In genomic region chr10:111592416-111593149, GRCm38 (mm10) we compare ENCODE assay signal across 26 mouse cellular contexts.
A peak's percentile ranks its signal among the peaks of the same experiment; 100 is the strongest.
DNase-seq lines count a peak whose midpoint lies in the region; ATAC-seq and TF ChIP-seq lines count a peak whose summit lies in the region.
"Had no signal": no experiment of that assay in that cellular context is flagged by ENCODE, and none has a peak within 500 bp of the region (broad histone marks: within the 10 kb centered on the region; RNA-seq: fewer than 3 reads in every experiment).

No protein-coding gene starts in this region.

- POLR2A ChIA-PET in Patski (lab: Charles Lee), result interaction anchor here (1.2 kb wide), 1 partner anchor 30 kb away, joined by 3 read pairs; no protein-coding TSS in a partner anchor

- CTCF ChIA-PET in Patski (lab: Charles Lee), result interaction anchor here (0.7 kb wide), 1 partner anchor 400 kb away, joined by 3 read pairs; no protein-coding TSS in a partner anchor

- WGBS in limb, embryonic 12.5 days, result 38% methylated on average over 2 of the region's 2 CpGs
- 56% methylated on average over 2 of the region's 2 CpGs for WGBS in forebrain, embryonic 13.5 days
- WGBS in intestine, embryonic 15.5 days, result 92% methylated on average over 2 of the region's 2 CpGs

- H3K4me2 ChIP-seq in limb, embryonic 12.5 days, result no peak overlapping the region
- H3K4me2 ChIP-seq in forebrain, embryonic 13.5 days, result no peak overlapping the region
- H3K4me2 ChIP-seq in intestine, embryonic 15.5 days (replicated peaks), result no peak overlapping the region
- H3K4me2 ChIP-seq: heart, embryonic 13.5 days; hindbrain, embryonic 13.5 days had no signal

- H3K4me3 ChIP-seq in limb, embryonic 12.5 days (replicated peaks), result no peak overlapping the region
- no peak overlapping the region for H3K4me3 ChIP-seq in forebrain, embryonic 13.5 days
- H3K4me3 ChIP-seq in intestine, embryonic 15.5 days (replicated peaks), result no peak overlapping the region
- H3K4me3 ChIP-seq: forebrain, embryonic 10.5 days; heart, embryonic 13.5 days; hindbrain, embryonic 13.5 days had no signal

- no peak overlapping the region for H3K9ac ChIP-seq in limb, embryonic 12.5 days (replicated peaks)
- H3K9ac ChIP-seq in forebrain, embryonic 13.5 days, result no peak overlapping the region
- no peak overlapping the region for H3K9ac ChIP-seq in intestine, embryonic 15.5 days
- H3K9ac ChIP-seq: forebrain, postnatal 0 days; heart, embryonic 13.5 days; hindbrain, embryonic 13.5 days had no signal

- peak; percentile 73 for ATAC-seq in Patski
- ATAC-seq in limb, embryonic 12.5 days (ENCODE audit: insufficient number of reproducible peaks, insufficient read depth, low FRiP score, low TSS enrichment, low read depth), result peak; percentile 38; the same call in 1 of the 2 replicates
- ATAC-seq in forebrain, embryonic 13.5 days, result no peak
- ATAC-seq in intestine, embryonic 15.5 days, result no peak
- ATAC-seq: activated CD4-positive, CD25-positive, alpha-beta regulatory T cell, adult 4 months; CD4-positive, CD25-positive, alpha-beta regulatory T cell, adult 4 months; forebrain, embryonic 14.5 days; forebrain, postnatal 0 days; hindbrain, embryonic 16.5 days; intestine, embryonic 16.5 days had no signal

- in situ Hi-C loops in Patski (cut with MboI; ENCODE audit: low pct_unique_long_range_greater_than_20kb), result no loop called here

- DNase-seq in ES-CJ7 (ENCODE audit: low read depth, low spot score), result peak; percentile 94
- DNase-seq in Patski (ENCODE audit: low read depth, low spot score), result no peak
- DNase-seq in ZHBTc4 (ENCODE audit: low read depth, low spot score), result peak; percentile 89
- DNase-seq in cerebellum, postnatal 4 days (ENCODE audit: low spot score in 2 of 2), result no peak
- DNase-seq: adrenal gland, adult 8-10 months; adrenal gland, postnatal 25 days; cerebellum, adult 11-12 months; cerebellum, adult 8-10 months; cerebellum, postnatal 10 days; cerebellum, postnatal 36 days; forebrain, postnatal 0 days; gastrocnemius, postnatal 10 days; gastrocnemius, postnatal 36 days; kidney, adult 18-20 months; kidney, adult 9 months had no signal

- H3K36me3 ChIP-seq in limb, embryonic 12.5 days, result no peaks in the 10 kb centered on the region
- H3K36me3 ChIP-seq in forebrain, embryonic 13.5 days (ENCODE audit: poor library complexity, severe bottlenecking), result no peaks in the 10 kb centered on the region
- H3K36me3 ChIP-seq in intestine, embryonic 15.5 days, result no peaks in the 10 kb centered on the region
- H3K36me3 ChIP-seq: forebrain, embryonic 10.5 days; heart, embryonic 13.5 days; hindbrain, embryonic 13.5 days had no signal

- H3K27ac ChIP-seq in limb, embryonic 12.5 days, result no peak overlapping the region
- H3K27ac ChIP-seq in forebrain, embryonic 13.5 days, result no peak overlapping the region
- H3K27ac ChIP-seq in intestine, embryonic 15.5 days, result no peak overlapping the region
- H3K27ac ChIP-seq: forebrain, embryonic 10.5 days; heart, embryonic 13.5 days; hindbrain, embryonic 13.5 days had no signal

- peaks cover 14% of the 10 kb centered on the region for H3K4me1 ChIP-seq in limb, embryonic 12.5 days (replicated peaks)
- H3K4me1 ChIP-seq in forebrain, embryonic 13.5 days, result no peaks in the 10 kb centered on the region
- H3K4me1 ChIP-seq in intestine, embryonic 15.5 days (replicated peaks), result peaks cover 14% of the 10 kb centered on the region

- H3K9me3 ChIP-seq in limb, embryonic 12.5 days, result no peaks in the 10 kb centered on the region
- no peaks in the 10 kb centered on the region for H3K9me3 ChIP-seq in forebrain, embryonic 13.5 days (replicated peaks)
- no peaks in the 10 kb centered on the region for H3K9me3 ChIP-seq in intestine, embryonic 15.5 days
- H3K9me3 ChIP-seq: heart, embryonic 13.5 days; hindbrain, embryonic 13.5 days had no signal

- TF ChIP-seq CTCF in Patski (IDR thresholded peaks at IDR 0.05), result no peak

- H3K27me3 ChIP-seq in Patski, result no peaks in the 10 kb centered on the region
- H3K27me3 ChIP-seq in limb, embryonic 12.5 days, result no peaks in the 10 kb centered on the region
- H3K27me3 ChIP-seq in forebrain, embryonic 13.5 days, result no peaks in the 10 kb centered on the region
- H3K27me3 ChIP-seq in intestine, embryonic 15.5 days (replicated peaks), result no peaks in the 10 kb centered on the region
- H3K27me3 ChIP-seq: heart, embryonic 13.5 days; hindbrain, embryonic 13.5 days had no signal

Comparison
In these comparisons a context has a peak if more than half of its experiments do, and no peak if none do; other contexts are left out.
1. DNase-seq: peak in ES-CJ7 (single experiment) and ZHBTc4 (single experiment); none in Patski (single experiment) and cerebellum, postnatal 4 days (0 of 2).
2. ATAC-seq: peak in Patski (single experiment) and limb, embryonic 12.5 days (single experiment); none in forebrain, embryonic 13.5 days (single experiment) and intestine, embryonic 15.5 days (single experiment).